Mouse (Mus musculus): ENCODE data around the gene Nefh. TPM values are rescaled to one million over a fixed set of nuclear protein-coding genes. Genes with fewer than 3 reads are reported as not detected.

The Nefh gene
- 5.5 TPM for polyA plus RNA-seq (2017; shearing (Covaris generic))

DNA sequence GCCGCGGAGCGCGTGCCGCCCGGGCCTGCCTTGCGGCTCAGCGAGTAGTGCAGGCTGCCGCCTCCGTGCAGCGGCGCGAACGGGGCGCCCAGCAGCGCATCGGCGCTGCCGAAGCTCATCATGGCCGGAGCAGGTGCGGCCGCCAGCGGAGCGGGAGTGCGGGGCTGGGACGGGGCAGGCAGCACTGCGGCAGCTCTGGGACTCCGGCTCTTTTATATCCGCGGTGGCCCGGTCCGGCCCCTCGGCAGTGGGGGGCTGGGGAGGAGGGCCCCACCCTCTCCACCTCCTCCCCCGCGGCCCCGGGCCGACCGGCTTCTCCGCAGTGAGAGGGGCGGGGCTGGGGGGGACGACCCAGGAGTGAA is at the start of gene Nefh:
Nefh (minus strand) TSS at position 252 of the 362 bp plus-strand sequence.

GRCm38 (mm10) chr11:4986695-4987486 is 39.0 kb upstream of the Nefh start, which contains the start of gene Ap1b1:
Gene Ap1b1 (plus strand): TSS chr11:4986824.

DNA sequence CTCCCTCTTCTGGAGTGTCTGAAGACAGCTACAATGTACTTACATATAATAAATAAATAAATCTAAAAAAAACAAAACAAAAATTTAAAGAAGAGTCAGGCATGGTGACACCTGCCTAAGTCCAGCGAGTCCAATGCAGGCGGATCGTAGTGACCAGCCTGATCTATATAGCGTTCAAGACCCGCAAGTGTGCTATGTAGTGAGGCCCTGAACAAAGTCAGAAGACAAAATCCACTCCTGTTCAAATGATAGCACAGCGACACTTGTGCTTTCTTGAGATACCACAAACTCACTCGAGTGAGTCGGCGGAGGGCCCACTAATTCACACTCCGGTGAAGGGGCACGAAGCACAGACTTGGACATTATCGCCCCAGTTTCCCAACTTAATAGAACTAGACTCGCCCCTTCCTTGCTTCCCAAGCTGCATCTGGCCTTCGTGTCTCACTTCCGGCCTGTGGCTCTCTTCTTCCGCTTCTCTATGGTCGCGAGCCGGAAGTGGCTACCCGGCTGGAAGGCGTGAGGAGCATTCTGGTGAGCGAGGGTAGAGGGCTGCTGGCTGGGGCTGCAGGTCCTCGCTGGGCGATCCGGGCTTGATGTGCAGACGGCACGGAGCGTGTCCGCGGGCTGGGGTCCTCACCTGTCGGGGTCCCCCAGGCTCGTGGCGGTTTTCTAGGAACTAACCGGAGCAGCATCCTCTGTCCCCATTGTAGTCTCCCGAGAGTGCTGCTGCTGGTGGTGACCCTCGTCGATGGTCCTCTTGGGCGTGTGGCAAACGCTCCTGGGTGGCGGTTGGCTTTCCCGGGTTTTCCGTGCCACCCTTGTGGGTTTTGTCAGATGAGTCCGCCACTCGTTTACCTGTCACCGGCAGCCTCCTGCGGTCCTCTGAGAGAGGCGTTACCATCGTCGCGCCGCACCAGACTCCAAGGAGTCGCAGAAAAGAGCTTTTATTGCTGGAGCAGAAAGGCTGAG is 52.7 kb downstream of the Nefh start, which contains the start of gene Thoc5:
Thoc5 (plus strand) TSS at position 473 of the 969 bp plus-strand sequence.

Other genes starting within 250 kb of the Nefh start
- gene Uqcr10, start 243.7 kb downstream of the Nefh start, polyA plus RNA-seq (2017; shearing (Covaris generic)), result 469 TPM
- gene Zmat5, start 243.4 kb downstream of the Nefh start, polyA plus RNA-seq (2017; shearing (Covaris generic)), result 114 TPM
- not detected for gene Cabp7, start 201.3 kb downstream of the Nefh start, polyA plus RNA-seq (2017; shearing (Covaris generic))
- gene Nf2, start 98.5 kb downstream of the Nefh start, polyA plus RNA-seq (2017; shearing (Covaris generic)), result 27.2 TPM
- 45.5 TPM for gene Nipsnap1, start 74.1 kb downstream of the Nefh start, polyA plus RNA-seq (2017; shearing (Covaris generic))
- gene Thoc5, start 52.7 kb downstream of the Nefh start, polyA plus RNA-seq (2017; shearing (Covaris generic)), result 56.0 TPM
- 137 TPM for gene Ap1b1, start 38.8 kb upstream of the Nefh start, polyA plus RNA-seq (2017; shearing (Covaris generic))
- gene Rasl10a, start 110.1 kb upstream of the Nefh start, polyA plus RNA-seq (2017; shearing (Covaris generic)), result not detected
- 0.89 TPM for gene Gas2l1, start 117.3 kb upstream of the Nefh start, polyA plus RNA-seq (2017; shearing (Covaris generic))
- gene Rhbdd3, start 150.9 kb upstream of the Nefh start, polyA plus RNA-seq (2017; shearing (Covaris generic)), result 8.7 TPM
- 841 TPM for gene Ewsr1, start 151.2 kb upstream of the Nefh start, polyA plus RNA-seq (2017; shearing (Covaris generic))
- gene Emid1, start 204.2 kb upstream of the Nefh start, polyA plus RNA-seq (2017; shearing (Covaris generic)), result 1.8 TPM

Measured in CD4-positive, CD25-positive, alpha-beta regulatory T cell, adult 9 weeks (primary cell).